Mouse (Mus musculus): ENCODE data around the gene Pafah1b2. TPM values are rescaled to one million over a fixed set of nuclear protein-coding genes. Genes with fewer than 3 reads are reported as not detected.

Pafah1b2 gene
- polyA plus RNA-seq, 1 experiment from 2014 or later: 218 TPM

- no peak overlapping the region for H3K9ac ChIP-seq
- ATAC-seq (ENCODE audit: low FRiP score, low read depth): no peak
- H3K36me3 ChIP-seq: peaks cover 21% of the 10 kb centered on the region
- H3K27me3 ChIP-seq: no peaks in the 10 kb centered on the region
- H3K27ac ChIP-seq: no peak overlapping the region
- H3K4me3 ChIP-seq: no peak overlapping the region
- no peak overlapping the region for H3K4me2 ChIP-seq (replicated peaks)
- WGBS: 86% methylated on average over 6 of the region's 6 CpGs
- H3K4me1 ChIP-seq: peaks cover 27% of the 10 kb centered on the region
- H3K9me3 ChIP-seq: no peaks in the 10 kb centered on the region
Observed at GRCm38 (mm10) chr9:46019975-46020374, 7.5 kb upstream of the Pafah1b2 start.

- Histone ChIP-seq H3K4me3 (no peak overlapping the region), H3K27me3 (no peaks in the 10 kb centered on the region), H3K9ac (no peak overlapping the region), H3K27ac (no peak overlapping the region), H3K9me3 (no peaks in the 10 kb centered on the region), H3K4me1 (peaks cover 38% of the 10 kb centered on the region), H3K36me3 (peaks cover 21% of the 10 kb centered on the region), H3K4me2 (replicated peaks) (no peak overlapping the region)
- 86% methylated on average over 6 of the region's 6 CpGs for WGBS
- ATAC-seq (ENCODE audit: low FRiP score, low read depth): no peak
Observed at GRCm38 (mm10) chr9:46018316-46018715, 5.8 kb upstream of the Pafah1b2 start.

- Histone ChIP-seq H3K4me3 (no peak overlapping the region), H3K36me3 (peaks cover 19% of the 10 kb centered on the region), H3K4me1 (peaks cover 41% of the 10 kb centered on the region), H3K9ac (no peak overlapping the region), H3K4me2 (replicated peaks) (no peak overlapping the region), H3K27me3 (no peaks in the 10 kb centered on the region), H3K27ac (no peak overlapping the region), H3K9me3 (no peaks in the 10 kb centered on the region)
- WGBS: 65% methylated on average over 4 of the region's 4 CpGs
- ATAC-seq (ENCODE audit: low FRiP score, low read depth): no peak
Observed at GRCm38 (mm10) chr9:46016417-46016816, 3.9 kb upstream of the Pafah1b2 start.

GRCm38 (mm10) chr9:46015831-46016230 is 3.3 kb upstream of the Pafah1b2 start:
- Histone ChIP-seq H3K36me3 (peaks cover 14% of the 10 kb centered on the region), H3K9ac (no peak overlapping the region), H3K4me1 (peaks cover 41% of the 10 kb centered on the region), H3K4me2 (replicated peaks) (peak overlapping the region; percentile 86), H3K4me3 (peak overlapping the region; percentile 7; the same call in 1 of the 2 replicates), H3K27ac (no peak overlapping the region), H3K9me3 (no peaks in the 10 kb centered on the region), H3K27me3 (no peaks in the 10 kb centered on the region)
- 38% methylated on average over 9 of the region's 9 CpGs for WGBS
- ATAC-seq (ENCODE audit: low FRiP score, low read depth): no peak

GRCm38 (mm10) chr9:46015081-46015551 is 2.6 kb upstream of the Pafah1b2 start:
- Histone ChIP-seq H3K27ac (peak overlapping the region; percentile 66; the same call in 1 of the 2 replicates), H3K9me3 (no peaks in the 10 kb centered on the region), H3K4me3 (peak overlapping the region; percentile 7; the same call in 1 of the 2 replicates), H3K36me3 (peaks cover 12% of the 10 kb centered on the region), H3K9ac (no peak overlapping the region), H3K4me2 (replicated peaks) (peak overlapping the region; percentile 86), H3K27me3 (no peaks in the 10 kb centered on the region), H3K4me1 (peaks cover 41% of the 10 kb centered on the region)
- ATAC-seq (ENCODE audit: low FRiP score, low read depth): no peak
- WGBS: 28% methylated on average over 8 of the region's 8 CpGs

- 4% methylated on average over 10 of the region's 10 CpGs for WGBS
- Histone ChIP-seq H3K36me3 (peaks cover 10% of the 10 kb centered on the region), H3K9ac (peak overlapping the region; percentile 97), H3K27ac (peak overlapping the region; percentile 73; the same call in 1 of the 2 replicates), H3K4me1 (peaks cover 41% of the 10 kb centered on the region), H3K27me3 (no peaks in the 10 kb centered on the region), H3K9me3 (no peaks in the 10 kb centered on the region), H3K4me3 (peak overlapping the region; percentile 96), H3K4me2 (replicated peaks) (peak overlapping the region; percentile 86)
- no peak for ATAC-seq (ENCODE audit: low FRiP score, low read depth)
Observed at GRCm38 (mm10) chr9:46014251-46014681, 1.8 kb upstream of the Pafah1b2 start.

- Histone ChIP-seq H3K4me1 (peaks cover 41% of the 10 kb centered on the region), H3K36me3 (peaks cover 4% of the 10 kb centered on the region; the same call in 1 of the 2 replicates), H3K9ac (peak overlapping the region; percentile 97), H3K9me3 (no peaks in the 10 kb centered on the region), H3K4me3 (peak overlapping the region; percentile 96), H3K4me2 (replicated peaks) (peak overlapping the region; percentile 86), H3K27ac (peak overlapping the region; percentile 83; the same call in 1 of the 2 replicates), H3K27me3 (no peaks in the 10 kb centered on the region)
- 3% methylated on average over 5 of the region's 5 CpGs for WGBS
- no peak for ATAC-seq (ENCODE audit: low FRiP score, low read depth)
Observed at GRCm38 (mm10) chr9:46013616-46014015, 1.1 kb upstream of the Pafah1b2 start.

- peak overlapping the region; percentile 83 for H3K27ac ChIP-seq
- no peaks in the 10 kb centered on the region for H3K9me3 ChIP-seq
- no peaks in the 10 kb centered on the region for H3K27me3 ChIP-seq
- peak overlapping the region; percentile 96 for H3K4me3 ChIP-seq
- peak overlapping the region; percentile 97 for H3K9ac ChIP-seq
- peak; percentile 68 for ATAC-seq (ENCODE audit: low FRiP score, low read depth)
- 1% methylated on average over 38 of the region's 46 CpGs for WGBS
- H3K36me3 ChIP-seq: no peaks in the 10 kb centered on the region
- peaks cover 41% of the 10 kb centered on the region for H3K4me1 ChIP-seq
- H3K4me2 ChIP-seq (replicated peaks): peak overlapping the region; percentile 86
Observed at GRCm38 (mm10) chr9:46013009-46013586, 608 bp upstream of the Pafah1b2 start.

- no peaks in the 10 kb centered on the region for H3K36me3 ChIP-seq
- H3K27ac ChIP-seq: no peak overlapping the region
- H3K4me3 ChIP-seq: peak overlapping the region; percentile 96
- peak overlapping the region; percentile 86 for H3K4me2 ChIP-seq (replicated peaks)
- no peaks in the 10 kb centered on the region for H3K9me3 ChIP-seq
- H3K27me3 ChIP-seq: no peaks in the 10 kb centered on the region
- no peak overlapping the region for H3K9ac ChIP-seq
- 32% methylated on average over 3 of the region's 3 CpGs for WGBS
- H3K4me1 ChIP-seq: peaks cover 37% of the 10 kb centered on the region
- ATAC-seq (ENCODE audit: low FRiP score, low read depth): no peak
Observed at GRCm38 (mm10) chr9:46011094-46011970, 1.2 kb downstream of the Pafah1b2 start.

GRCm38 (mm10) chr9:46009669-46009983 is 2.9 kb downstream of the Pafah1b2 start:
- Histone ChIP-seq H3K9ac (no peak overlapping the region), H3K9me3 (no peaks in the 10 kb centered on the region), H3K4me1 (peaks cover 21% of the 10 kb centered on the region), H3K27me3 (no peaks in the 10 kb centered on the region), H3K4me2 (replicated peaks) (no peak overlapping the region), H3K4me3 (no peak overlapping the region), H3K36me3 (no peaks in the 10 kb centered on the region), H3K27ac (no peak overlapping the region)
- 57% methylated on average over 1 of the region's 1 CpGs for WGBS
- no peak for ATAC-seq (ENCODE audit: low FRiP score, low read depth)

GRCm38 (mm10) chr9:46008931-46009668 is 3.4 kb downstream of the Pafah1b2 start:
- 54% methylated on average over 7 of the region's 7 CpGs for WGBS
- no peak overlapping the region for H3K27ac ChIP-seq
- H3K4me2 ChIP-seq (replicated peaks): no peak overlapping the region
- no peaks in the 10 kb centered on the region for H3K9me3 ChIP-seq
- H3K36me3 ChIP-seq: no peaks in the 10 kb centered on the region
- H3K4me3 ChIP-seq: no peak overlapping the region
- peaks cover 16% of the 10 kb centered on the region for H3K4me1 ChIP-seq
- no peak for ATAC-seq (ENCODE audit: low FRiP score, low read depth)
- H3K9ac ChIP-seq: no peak overlapping the region
- H3K27me3 ChIP-seq: no peaks in the 10 kb centered on the region

GRCm38 (mm10) chr9:46006224-46006623 is 6.3 kb downstream of the Pafah1b2 start:
- no peaks in the 10 kb centered on the region for H3K27me3 ChIP-seq
- no peak for ATAC-seq (ENCODE audit: low FRiP score, low read depth)
- H3K36me3 ChIP-seq: no peaks in the 10 kb centered on the region
- no peaks in the 10 kb centered on the region for H3K4me1 ChIP-seq
- no peaks in the 10 kb centered on the region for H3K9me3 ChIP-seq
- no peak overlapping the region for H3K27ac ChIP-seq
- no peak overlapping the region for H3K4me2 ChIP-seq (replicated peaks)
- no peak overlapping the region for H3K4me3 ChIP-seq
- 69% methylated on average over 5 of the region's 5 CpGs for WGBS
- H3K9ac ChIP-seq: no peak overlapping the region

All from limb, embryonic 13.5 days (tissue).